Mouse (Mus musculus) lung, adult 2 months (tissue): Measurements from ENCODE around the gene Yy1.

ENCODE experiments used
- CTCF ChIP-seq: fragments of 200-500 bp; IDR thresholded peaks from 2 replicates; pipeline ENCODE4 v1.5.1; 2011; ENCODE audit warnings: mild to moderate bottlenecking, low read length, control low read depth; ENCODE audit not compliant: insufficient read depth
- POLR2A ChIP-seq: fragments of 200-500 bp; IDR thresholded peaks from 2 replicates; pipeline ENCODE4 v1.6.1; 2011; ENCODE audit warnings: low read depth, mild to moderate bottlenecking, control low read depth, low read length, borderline replicate concordance; ENCODE audit errors: extremely low read depth

GRCm38 (mm10) chr12:108820461-108820860 lies 27.7 kb downstream of the Yy1 start:
- TF ChIP-seq CTCF (no peak), POLR2A (no peak)
